Mouse (Mus musculus): Measurements from ENCODE around the gene Fgf8. TPM values are rescaled to one million over a fixed set of nuclear protein-coding genes. Genes with fewer than 3 reads are reported as not detected.

Fgf8 gene
- not detected for total RNA-seq (2021)
- long read RNA-seq, experiment 1 = 0 reads
- long read RNA-seq, experiment 2 = 0 reads

DNA sequence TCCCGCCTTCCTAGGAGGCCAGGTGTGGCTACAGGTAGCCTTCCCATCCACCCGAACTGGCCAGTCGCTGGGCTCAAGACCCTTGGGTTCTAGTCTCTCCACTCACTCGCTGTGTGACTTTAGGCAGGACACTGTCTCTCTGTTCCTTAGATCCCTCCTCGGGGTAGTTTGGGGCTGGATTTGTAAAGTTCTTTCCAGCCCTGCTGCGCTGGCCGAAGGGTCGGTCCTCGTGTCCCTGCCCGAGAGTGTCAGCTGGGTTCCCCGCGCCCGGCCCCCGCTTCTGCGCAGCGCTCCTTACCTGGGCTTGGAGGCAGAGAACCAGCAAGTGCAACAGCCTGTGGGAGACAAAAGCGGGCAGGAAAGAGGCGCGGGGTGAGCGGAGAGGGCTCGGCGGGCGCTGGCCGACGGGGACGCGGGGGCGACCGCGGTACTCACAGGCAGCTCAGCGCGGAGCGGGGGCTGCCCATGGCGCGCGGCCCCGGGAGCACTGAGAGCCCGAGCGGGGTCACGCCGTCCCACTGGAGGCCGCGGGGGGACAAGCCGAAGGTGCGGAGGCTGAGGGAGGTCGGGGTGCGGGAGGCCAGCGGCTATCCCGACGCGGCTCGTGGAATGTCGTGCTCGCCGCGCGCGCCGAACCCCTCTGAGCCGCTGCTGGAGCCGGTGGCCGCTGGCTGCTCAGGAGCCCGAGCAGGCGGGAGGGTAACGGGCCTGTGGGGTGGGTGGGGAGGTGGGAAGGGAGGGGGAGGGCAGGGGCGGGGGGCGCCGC lies at the start of gene Fgf8:
Gene Fgf8 (minus strand): TSS at position 698 of the 766 bp plus-strand sequence.
- no peak for DNase-seq

DNA sequence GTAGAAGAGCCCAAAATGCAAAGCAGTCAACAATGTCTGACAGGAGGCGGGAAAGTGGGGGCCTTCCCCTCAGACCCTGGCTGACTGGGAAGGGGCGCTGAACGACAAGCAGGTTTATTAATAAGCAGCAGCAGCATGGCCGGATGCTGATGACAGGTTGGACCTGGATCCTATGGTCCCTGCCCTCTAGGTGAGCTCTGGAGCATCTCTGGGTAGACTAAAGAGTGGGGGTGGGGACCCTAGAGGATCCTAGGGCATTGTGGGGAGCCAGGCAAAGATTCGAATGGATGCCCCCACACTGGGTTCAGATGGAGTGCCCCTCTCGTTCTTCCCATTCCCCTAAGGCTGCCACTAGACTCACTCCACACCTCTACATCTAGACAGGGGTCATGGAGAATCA lies 49.7 kb upstream of the Fgf8 start:
- DNase-seq = no peak

DNA sequence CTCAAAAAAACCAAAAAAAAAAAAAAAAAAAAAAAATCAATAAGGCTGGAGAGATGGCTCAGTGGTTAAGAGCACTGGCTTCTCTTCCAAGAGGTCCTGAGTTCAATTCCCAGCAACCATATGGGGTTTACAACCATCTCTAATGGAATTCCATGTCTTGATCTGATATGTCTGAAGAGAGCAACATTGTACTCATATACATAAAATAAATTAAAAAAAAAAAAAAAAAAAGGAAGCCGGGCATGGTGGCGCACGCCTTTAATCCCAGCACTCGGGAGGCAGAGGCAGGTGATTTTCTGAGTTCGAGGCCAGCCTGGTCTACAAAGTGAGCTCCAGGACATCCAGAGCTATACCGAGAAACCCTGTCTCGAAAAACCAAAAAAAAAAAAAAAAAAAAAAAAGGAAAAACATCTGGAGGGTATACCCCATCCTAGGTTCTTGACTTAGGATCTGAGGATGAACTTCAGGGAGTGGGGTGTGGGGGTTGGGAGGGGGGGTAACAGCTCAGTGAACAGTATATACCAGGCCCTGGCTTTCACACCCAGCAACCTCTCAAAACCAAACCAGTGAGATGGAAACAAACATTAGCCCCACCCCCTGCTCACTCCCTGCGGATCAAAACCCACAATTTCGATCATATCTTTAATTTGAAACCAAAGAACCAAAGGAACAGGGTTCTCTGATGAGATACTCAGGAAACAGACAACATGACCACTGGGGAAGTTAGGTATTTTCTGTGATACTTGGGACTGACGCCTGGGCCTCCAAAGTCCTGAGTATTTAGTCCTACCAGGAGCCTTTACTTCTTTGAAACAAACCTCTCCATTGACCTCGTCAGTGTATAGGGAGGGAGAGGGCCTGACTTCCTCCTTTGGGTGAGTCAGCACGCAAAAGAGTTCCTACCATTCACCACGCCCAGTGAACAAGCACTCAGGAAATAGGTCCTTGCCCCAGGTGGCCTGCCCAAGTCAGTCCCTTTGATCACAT lies 47.5 kb upstream of the Fgf8 start:
- no peak for DNase-seq

DNA sequence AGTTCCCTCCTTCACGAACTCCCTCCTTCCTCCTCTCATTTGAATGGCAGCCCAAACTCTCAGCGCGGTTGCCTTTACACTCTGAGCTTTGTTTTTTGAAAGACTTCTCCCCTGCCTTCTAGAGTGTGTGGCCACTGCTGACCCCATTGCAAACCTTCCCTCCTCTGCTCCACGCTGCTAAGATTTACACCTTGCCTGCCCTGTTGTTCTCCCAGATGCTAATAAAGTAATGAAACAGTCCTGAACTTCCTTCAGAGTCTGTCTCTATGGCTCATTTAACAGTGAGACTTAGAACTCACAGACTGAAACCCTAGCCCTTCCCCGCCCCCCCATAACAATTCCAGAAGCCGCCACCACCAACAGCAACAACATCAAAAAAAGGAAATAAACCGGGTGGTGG lies 46.6 kb upstream of the Fgf8 start:
- no peak for DNase-seq

DNA sequence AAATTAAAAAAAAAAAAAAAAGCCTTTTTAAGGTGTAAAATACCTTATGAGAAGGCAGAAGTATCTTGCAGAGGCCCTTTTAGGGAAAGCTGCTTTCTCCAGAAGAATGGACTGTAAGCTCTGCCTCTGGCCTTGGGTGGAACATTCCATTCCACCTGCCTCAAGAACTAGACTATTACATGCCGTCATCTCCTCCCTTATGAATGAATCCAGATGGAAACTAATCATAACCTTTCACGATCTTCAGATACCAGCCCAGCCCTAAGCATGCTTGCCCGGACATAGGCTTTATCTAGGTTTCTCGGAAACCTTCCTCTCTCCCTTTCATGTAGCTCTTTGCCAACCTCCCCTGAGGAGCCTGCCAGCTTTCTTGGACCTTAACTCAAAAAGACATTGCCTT lies 45.6 kb upstream of the Fgf8 start:
- DNase-seq = no peak

DNA sequence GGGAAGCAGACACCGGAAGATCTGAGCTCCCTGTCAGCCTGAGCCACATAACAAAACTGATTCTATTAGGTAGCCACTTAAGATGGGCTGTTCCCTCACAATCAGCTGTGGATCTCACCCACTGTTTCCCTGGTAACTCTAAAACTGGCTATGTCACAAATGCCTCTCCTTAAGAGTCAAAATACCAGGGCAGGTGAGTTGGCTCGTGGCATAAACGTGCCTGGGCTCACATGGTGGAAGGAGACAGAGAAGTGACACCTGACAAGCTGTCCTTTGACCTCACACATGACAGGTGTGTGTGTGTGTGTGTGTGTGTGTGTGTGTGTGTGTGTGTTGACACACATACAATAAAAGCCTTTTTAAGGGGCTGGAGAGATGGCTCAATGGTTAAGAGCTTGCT lies 44.7 kb upstream of the Fgf8 start:
- DNase-seq = no peak

DNA sequence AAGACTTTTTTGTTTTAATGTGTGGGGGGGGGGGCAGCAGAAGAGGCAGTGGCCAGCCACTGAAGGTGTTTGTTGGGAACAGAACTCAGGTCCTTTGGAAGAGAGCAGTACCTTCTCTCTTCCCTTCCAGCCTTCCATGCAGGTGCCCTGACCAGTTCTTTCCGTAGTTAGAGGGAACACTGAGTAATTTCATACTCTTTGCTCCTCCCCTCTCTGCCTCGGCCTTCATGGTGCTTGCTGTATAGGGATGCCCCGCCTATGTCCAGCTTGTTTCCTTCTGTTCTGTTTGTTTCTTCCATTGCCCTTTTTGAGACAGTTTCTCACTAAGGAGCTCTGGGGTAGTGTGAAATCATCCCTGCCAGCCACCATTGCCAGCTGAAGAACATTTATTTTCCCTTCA lies 42.8 kb upstream of the Fgf8 start:
- DNase-seq = no peak

DNA sequence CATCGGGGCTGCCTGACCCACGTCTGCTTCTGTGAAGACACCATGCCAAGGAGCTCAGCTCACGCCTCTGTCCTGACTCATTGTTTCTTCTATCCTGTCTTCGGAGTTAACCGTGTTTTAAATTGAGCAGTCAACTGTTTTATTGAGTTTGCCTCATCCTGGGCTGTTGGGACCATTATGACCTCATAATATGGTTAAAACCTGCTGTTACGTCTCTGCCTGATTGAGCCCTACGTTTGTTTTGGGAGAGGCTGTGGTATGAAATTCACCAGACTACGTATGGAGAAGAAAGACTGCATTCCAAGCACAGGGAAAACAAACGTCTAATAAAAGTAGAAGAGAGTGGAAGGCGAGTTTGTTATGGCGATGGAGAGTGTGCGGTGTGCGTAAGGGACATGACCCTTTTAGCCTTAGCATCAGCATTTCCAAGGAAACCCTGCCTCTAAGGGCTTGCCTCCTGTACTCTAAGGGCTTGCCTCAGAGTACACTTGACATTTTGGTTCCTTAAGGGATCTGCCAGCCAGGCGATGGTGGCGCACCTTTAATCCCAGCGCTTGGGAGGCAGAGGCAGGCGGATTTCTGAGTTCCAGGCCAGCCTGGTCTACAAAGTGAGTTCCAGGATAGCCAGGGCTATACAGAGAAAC lies 41.3 kb upstream of the Fgf8 start:
- no peak for DNase-seq

DNA sequence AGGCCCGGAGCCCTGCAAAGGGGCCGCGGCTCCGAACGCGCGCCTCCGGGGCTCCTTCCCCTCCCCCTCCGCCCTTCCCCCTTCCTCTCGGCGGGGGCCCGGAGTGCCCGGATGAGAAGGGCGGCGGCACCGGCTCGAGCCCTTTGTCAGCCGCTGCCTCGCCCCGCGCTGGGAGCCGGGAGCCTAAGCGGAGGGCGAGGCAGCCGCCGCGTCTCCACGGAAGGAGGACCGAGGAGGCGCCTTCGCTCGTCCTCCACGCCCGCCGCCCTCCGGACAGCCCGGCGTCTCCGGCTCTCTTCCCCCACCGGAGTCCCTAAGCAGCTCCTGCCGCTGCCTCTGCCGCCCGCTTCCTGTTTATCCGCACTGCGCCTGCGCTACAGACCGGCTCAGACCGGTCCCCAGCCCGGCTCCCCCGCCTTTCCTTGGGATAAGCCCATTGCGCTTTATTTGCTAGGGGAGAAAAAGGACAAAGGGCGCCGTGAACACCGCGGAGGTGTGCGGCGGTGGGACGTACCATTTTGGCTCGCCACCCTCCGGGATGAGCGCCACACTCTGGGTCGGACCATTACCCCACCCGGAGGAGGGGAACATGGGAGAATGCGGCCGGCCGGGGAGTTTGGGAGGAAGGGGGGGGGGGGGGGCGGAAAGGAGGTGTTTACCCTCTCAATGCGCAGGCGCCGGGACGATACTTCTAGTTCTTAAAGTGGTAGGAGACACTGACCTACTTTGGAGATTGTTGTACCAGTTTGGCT lies 40.6 kb upstream of the Fgf8 start, which contains the start of gene Mgea5:
Gene Mgea5 (minus strand): TSS at position 657 of the 752 bp plus-strand sequence.
- DNase-seq = peak; percentile 99

DNA sequence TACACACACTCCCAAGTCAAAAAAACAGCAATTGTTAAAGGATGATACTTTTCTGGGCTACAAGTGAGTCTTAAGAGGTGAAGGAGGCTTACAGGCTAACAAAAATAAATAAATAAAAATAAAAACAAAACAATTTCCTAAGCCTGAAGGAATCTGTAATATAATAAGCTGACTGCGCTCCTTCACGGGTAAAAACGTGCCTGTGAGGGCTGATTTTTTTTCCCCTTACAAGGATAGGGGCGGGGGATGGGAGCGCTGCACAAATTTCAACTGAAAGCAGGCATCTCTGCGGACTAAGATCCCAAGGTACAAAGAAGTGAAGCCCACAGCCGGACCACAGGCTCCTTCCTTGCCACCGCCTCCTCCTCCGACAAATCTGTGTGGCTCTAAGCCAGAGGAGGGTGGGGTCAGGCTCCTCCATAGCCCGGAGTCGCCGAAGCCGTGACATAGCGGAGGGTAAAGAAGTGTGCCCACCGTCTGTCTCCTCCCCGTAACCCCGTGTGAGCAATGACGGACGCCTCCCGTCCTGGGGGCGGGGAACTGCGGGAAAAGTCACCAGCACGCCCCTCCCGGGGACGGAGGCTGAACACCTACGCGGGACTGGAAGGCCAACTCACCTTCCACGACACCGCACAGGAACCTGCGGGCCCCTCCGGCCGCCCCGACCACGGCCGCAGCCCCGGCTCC lies 39.7 kb upstream of the Fgf8 start:
- DNase-seq = peak; percentile 65

DNA sequence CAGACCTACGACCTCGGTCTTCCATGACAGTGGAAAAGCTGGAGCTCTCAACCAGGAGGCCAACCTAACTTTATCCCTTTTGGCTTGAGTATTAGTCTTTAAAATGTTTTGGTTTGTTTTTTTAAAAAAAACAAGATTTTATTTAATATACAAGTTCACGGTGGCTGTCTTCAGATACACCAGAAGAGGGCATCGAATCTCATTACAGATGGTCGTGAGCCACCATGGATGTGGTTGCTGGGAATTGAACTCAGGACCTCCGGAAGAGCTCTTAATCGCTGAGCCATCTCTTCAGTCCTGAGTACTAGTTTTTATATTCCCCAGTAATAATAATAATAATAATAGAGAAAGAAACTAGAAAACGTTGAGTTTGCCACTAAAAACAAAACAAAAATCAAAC lies 39.0 kb upstream of the Fgf8 start:
- DNase-seq = no peak

DNA sequence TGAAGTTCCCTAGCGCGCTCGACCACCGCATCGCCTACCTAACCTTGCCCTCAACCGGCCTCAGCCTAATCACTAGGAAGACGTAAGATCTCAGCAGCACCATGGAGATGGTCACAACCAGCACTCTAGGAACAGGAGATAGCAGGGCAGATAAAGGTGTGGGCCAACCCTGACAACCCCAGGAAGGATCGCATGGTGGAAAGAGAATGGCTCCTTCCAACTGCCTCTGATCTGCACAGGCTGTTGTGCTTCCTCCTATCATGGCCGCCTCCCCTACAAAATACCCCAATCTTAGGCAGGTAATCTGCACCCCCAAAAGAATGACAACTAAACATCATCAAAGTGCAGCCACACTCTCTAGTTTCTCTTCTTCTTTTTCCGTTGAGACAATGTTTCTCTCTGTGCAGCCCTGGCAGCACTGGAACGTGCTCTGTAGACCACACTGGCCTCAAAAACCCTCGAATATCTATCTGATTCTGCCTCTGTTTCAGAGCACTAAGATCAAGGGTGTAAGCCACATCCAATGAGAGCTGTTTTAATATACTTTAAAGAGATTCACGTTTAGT lies 37.7 kb upstream of the Fgf8 start:
- no peak for DNase-seq

DNA sequence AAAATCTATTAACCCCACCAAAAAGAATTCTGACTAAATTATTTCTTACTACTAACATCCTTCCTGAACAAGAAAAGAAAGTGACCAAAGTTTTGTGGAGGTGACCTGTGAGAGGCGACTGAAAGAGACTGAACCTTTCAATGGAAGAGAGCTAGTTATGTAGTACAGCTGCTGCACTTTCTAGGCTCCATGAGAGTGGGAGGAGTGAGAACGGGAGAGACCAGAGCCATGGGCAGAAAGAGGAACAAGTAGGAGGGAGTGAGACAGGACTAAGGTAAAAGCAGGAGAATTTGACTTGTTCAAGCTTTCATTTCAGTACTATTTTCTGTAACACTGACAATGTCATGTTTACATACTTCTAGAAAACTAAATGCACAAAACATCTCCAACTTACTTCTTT lies 32.8 kb upstream of the Fgf8 start:
- DNase-seq = no peak

DNA sequence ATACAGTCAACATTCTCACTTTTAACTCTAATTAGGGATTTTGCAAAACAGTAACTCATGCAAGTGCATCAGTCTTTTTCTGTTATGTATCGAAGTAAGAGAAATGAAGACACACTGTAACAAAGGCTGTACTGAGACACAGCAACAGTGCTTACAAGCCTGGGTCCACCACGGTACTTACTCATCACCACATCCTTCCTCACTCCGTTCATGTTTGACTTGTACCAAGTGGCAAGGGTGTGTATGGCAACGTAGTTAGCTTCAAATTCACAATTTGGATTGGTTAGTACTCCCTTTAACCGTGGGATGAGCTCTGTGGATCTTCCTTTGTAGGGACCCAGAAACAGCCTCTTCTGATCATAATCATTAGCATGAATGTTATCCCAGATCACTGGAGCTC lies 28.8 kb upstream of the Fgf8 start:
- DNase-seq = no peak

DNA sequence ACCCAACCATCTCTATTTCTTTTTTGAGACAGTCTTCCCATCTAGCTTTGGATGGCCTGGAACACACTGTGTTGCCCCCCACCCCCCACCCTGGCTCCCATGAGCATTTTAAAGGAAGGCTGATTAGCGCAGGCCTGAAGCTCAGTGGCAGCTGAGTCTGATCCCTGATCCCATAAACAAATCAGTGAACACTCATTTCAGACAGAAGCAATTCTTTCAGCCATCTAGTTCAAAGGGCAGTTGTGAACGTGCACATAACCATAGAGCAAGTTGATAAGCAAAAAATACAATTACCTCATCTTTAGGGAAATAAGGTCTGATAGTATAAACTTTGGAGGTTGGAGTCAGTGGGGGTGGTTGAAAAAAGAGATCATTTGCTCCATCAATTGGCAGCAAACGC lies 18.1 kb upstream of the Fgf8 start:
- DNase-seq = no peak

DNA sequence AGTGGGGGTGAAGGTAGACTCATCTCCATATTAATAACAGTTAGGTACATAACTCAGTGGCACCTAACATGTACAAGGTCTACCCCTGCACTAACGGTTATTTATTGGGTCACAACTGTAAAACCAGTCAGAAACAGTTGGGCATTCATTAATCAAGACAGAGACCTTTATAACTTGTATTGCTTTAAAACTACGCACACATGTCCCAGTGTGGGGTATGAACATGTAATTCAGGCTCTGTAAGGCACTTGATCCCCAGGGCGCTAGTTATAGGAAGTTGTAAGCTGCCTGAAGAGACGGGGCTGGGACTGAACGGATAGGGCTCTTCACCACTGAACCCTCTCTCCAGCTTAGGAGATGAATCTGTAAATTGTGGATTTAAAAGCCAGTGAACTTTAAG lies 16.0 kb upstream of the Fgf8 start:
- DNase-seq = no peak

DNA sequence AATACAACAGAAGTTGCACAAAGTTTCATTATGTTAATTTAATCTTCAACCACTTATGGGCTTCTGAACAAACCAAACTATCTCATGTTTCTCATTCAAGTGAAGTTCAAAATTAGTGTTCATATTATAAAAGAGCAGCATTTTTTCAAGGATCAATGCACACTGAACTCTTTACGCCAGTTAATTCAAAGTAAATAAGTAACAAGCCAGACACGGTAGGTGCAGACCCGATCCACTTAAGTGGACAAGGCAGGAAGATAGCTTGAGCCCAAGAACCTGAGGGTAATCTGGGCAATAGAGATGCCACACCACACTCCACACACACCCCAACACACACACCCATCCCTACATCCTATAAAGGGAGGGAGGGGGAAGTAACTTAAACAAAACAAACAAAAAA lies 10.8 kb upstream of the Fgf8 start:
- no peak for DNase-seq

DNA sequence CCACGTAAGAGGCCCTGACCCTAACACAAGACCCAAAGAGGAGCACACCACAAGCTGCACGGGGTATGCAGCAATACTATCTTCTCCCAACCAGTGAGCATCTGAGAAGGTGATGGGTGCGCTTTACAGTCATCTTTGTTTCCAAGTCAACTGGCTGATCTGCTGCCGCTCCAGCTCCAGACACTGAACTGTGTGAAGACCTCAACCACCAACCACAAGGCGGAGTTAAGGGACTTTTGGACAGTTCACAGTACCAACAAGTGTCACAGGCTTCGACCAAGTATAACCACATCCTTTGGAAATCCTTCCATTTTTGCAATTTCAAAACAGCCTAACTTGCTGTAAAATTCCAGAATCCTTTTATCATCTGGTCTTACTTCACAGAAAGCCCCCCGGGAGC lies 9.2 kb upstream of the Fgf8 start:
- DNase-seq = no peak

DNA sequence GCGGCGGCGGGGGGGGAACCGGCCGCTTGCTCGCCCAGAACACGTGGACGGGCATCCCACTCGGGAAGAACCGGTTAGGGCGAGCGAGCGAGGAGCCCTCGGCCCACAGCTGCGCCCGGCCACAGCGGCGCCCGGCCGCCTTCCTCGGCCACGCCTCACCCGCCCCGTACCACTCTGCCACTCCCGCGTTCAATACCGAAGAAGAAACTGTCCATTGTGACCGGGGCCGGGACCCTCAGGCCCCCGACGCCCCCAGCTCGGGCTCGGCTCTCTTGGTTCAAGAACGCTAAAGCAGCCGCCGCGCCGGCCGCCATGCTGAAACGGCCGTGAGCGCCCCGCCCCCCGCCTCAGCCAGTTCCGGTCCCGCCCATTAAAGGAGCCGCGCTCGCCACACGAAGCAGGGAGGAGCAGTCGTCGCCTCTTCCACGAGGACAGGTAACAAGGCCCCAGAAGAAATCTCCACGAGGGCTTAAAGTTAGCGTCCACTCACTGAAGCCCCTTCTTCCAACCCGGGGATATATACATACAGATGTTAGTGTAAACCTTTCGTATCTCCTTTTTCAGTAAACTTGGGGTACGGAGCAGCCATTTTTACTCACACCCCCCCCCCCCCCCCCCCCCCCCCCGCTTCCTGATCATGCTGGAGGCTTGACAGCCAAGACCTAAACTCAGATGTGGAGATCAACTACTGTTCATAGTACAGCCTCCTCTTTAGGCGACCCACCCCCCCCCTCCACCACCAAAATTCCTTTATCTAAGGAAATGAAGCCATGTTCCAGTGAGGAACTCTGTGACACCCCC lies 6.7 kb upstream of the Fgf8 start, which contains the start of gene Npm3:
Gene Npm3 (minus strand): TSS at position 349 of the 801 bp plus-strand sequence.
- DNase-seq = peak; percentile 81

DNA sequence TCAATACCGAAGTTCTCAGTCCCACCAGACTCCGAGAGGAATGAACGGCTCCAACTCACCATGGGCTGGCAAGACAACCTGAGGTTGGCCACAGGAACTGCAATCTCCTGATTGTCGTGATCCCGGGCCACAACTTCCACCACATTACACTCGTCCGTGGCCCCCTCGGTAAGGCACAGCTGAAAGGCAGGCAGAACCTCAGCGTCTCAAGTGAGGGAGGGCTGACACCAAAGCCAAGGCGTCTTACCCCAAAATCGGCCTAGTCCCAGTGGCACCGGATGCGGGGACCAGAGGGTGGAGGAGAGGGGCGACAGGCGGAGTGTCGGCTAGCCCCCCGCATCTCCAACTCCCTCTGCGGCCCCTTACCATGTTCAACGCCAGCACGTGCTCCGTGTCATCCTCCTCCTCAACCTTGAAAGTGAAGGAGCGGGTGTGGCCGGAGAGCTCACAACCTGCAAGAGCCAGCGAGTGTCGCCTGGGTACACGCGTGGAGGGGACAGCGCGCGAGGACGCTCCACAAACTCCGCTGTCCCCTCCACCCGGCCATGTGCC lies 6.1 kb upstream of the Fgf8 start:
- DNase-seq = no peak

Data from gastrocnemius, postnatal 25 days (tissue).